Mouse (Mus musculus) kidney, postnatal 4 days (tissue): Measurements from ENCODE around the gene Acta2.
"Not testable (repeated sequence)": the region's sequence is repeated elsewhere in the genome, so short reads cannot be mapped to it uniquely, and the experiment has no call there.

Experiments used
- DNase-seq, 2 experiments: peaks; one replicate each; pipeline ENCODE4 v3.0.0; 2021; ENCODE audit warnings: mixed read lengths in 2 of 2

Gene Acta2

GRCm38 (mm10) chr19:34219260-34219968 is 36.0 kb downstream of the Acta2 start:
- DNase-seq: no peak

GRCm38 (mm10) chr19:34217761-34218160 is 37.6 kb downstream of the Acta2 start:
- no peak for DNase-seq

- no peak for DNase-seq
Measured at GRCm38 (mm10) chr19:34216956-34217355, 38.4 kb downstream of the Acta2 start.

- no peak for DNase-seq
Measured at GRCm38 (mm10) chr19:34214136-34214535, 41.3 kb downstream of the Acta2 start.

GRCm38 (mm10) chr19:34213251-34213645 is 42.1 kb downstream of the Acta2 start:
- no peak for DNase-seq

GRCm38 (mm10) chr19:34212489-34213250 is 42.7 kb downstream of the Acta2 start:
- no peak for DNase-seq

GRCm38 (mm10) chr19:34210841-34211240 is 44.5 kb downstream of the Acta2 start:
- DNase-seq: no peak

GRCm38 (mm10) chr19:34209930-34210581 is 45.3 kb downstream of the Acta2 start:
- DNase-seq: no peak

- no peak for DNase-seq
Measured at GRCm38 (mm10) chr19:34209031-34209430, 46.4 kb downstream of the Acta2 start.

- peak; percentile 9 to 12 for DNase-seq
Measured at GRCm38 (mm10) chr19:34206760-34207440, 48.5 kb downstream of the Acta2 start.

- not testable (repeated sequence) for DNase-seq
Measured at GRCm38 (mm10) chr19:34206128-34206527, 49.3 kb downstream of the Acta2 start.

GRCm38 (mm10) chr19:34202668-34203067 is 52.7 kb downstream of the Acta2 start:
- DNase-seq: no peak

GRCm38 (mm10) chr19:34199488-34199887 is 55.9 kb downstream of the Acta2 start:
- no peak for DNase-seq

GRCm38 (mm10) chr19:34198901-34199300 is 56.5 kb downstream of the Acta2 start:
- no peak for DNase-seq

- DNase-seq: no peak
Measured at GRCm38 (mm10) chr19:34198066-34198465, 57.3 kb downstream of the Acta2 start.

GRCm38 (mm10) chr19:34195031-34195430 is 60.4 kb downstream of the Acta2 start:
- DNase-seq: no peak

GRCm38 (mm10) chr19:34194132-34194745 is 61.2 kb downstream of the Acta2 start:
- DNase-seq: no peak

GRCm38 (mm10) chr19:34193683-34194082 is 61.7 kb downstream of the Acta2 start:
- DNase-seq: no peak

GRCm38 (mm10) chr19:34193149-34193548 is 62.2 kb downstream of the Acta2 start:
- DNase-seq: peak; percentile 38 to 47

GRCm38 (mm10) chr19:34192008-34192963 is 63.1 kb downstream of the Acta2 start, which contains the start of gene Stambpl1:
Gene Stambpl1, plus strand, starts transcription at chr19:34192229.
- peak; percentile 81 to 86 for DNase-seq

GRCm38 (mm10) chr19:34191645-34192007 is 63.8 kb downstream of the Acta2 start:
- DNase-seq: no peak
